Mouse (Mus musculus) liver, embryonic 14.5 days (tissue): ENCODE measurements around the gene Klhl40. TPM values are rescaled to one million over a fixed set of nuclear protein-coding genes. Genes with fewer than 3 reads are reported as not detected.

ENCODE experiments used
- ATAC-seq: fragments of 200-750 bp; cut with Nextera tagmentation; 2 replicates; pipeline ENCODE4 v1.8.0; 2017; ENCODE audit warnings: moderate number of reproducible peaks, mild to moderate bottlenecking, moderate library complexity; ENCODE audit not compliant: insufficient read depth
- DNase-seq, 3 experiments: peaks; one replicate each; pipeline ENCODE4 v3.0.0-alpha.2; 2012 to 2013; ENCODE audit warnings: low read depth in 3 of 3, low spot score in 3 of 3
- H3K27ac ChIP-seq: fragments of 300-500 bp; sonication (generic); 2 replicates; pipeline ENCODE4 v1.5.1; 2014; ENCODE audit warnings: moderate library complexity, mild to moderate bottlenecking, control low read depth, inconsistent platforms
- H3K27me3 ChIP-seq: fragments of 300-500 bp; sonication (generic); 2 replicates; pipeline ENCODE4 v1.6.1; 2014; ENCODE audit warnings: mild to moderate bottlenecking, low read length, moderate library complexity; ENCODE audit not compliant: control insufficient read depth, insufficient read depth
- H3K36me3 ChIP-seq: fragments of 300-500 bp; sonication (generic); replicated peaks from 2 replicates; pipeline ENCODE4 v1.6.1; 2014; ENCODE audit warnings: low read depth; ENCODE audit not compliant: control insufficient read depth, insufficient read depth
- H3K4me1 ChIP-seq, 2 experiments: fragments of 200-500 bp in 1 of 2; fragments of 300-500 bp in 1 of 2; sonication (generic) in 1 of 2; replicated peaks; 2 replicates each; pipeline ENCODE4 v1.6.1; 2012 to 2014; ENCODE audit warnings: antibody characterized with exemption in 1 of 2, inconsistent platforms in 1 of 2, low read length in 1 of 2; ENCODE audit not compliant: control insufficient read depth in 2 of 2, insufficient read depth in 2 of 2
- H3K4me2 ChIP-seq: fragments of 300-500 bp; sonication (generic); 2 replicates; pipeline ENCODE4 v1.6.1; 2014; ENCODE audit warnings: low read depth, mild to moderate bottlenecking, control low read depth, moderate library complexity
- H3K4me3 ChIP-seq, 2 experiments: fragments of 200-500 bp in 1 of 2; fragments of 300-500 bp in 1 of 2; sonication (generic) in 1 of 2; 2 replicates each; pipeline ENCODE4 v1.5.1; 2012 to 2014; ENCODE audit warnings: low read depth in 2 of 2, low read length in 2 of 2, mild to moderate bottlenecking in 2 of 2, control low read depth in 1 of 2, inconsistent platforms in 1 of 2, moderate library complexity in 1 of 2; ENCODE audit not compliant: insufficient read depth in 1 of 2
- H3K9ac ChIP-seq: fragments of 300-500 bp; sonication (generic); replicated peaks from 2 replicates; pipeline ENCODE4 v1.6.1; 2014; ENCODE audit warnings: mild to moderate bottlenecking, control low read depth, moderate library complexity
- H3K9me3 ChIP-seq: fragments of 300-500 bp; sonication (generic); 2 replicates; pipeline ENCODE4 v1.6.1; 2016; ENCODE audit warnings: low read length, mixed read lengths; ENCODE audit not compliant: control insufficient read depth
- CTCF ChIP-seq: IDR thresholded peaks from 2 replicates; pipeline ENCODE4 v1.5.1; 2016; ENCODE audit warnings: antibody characterized with exemption, low read depth, control low read depth
- EP300 ChIP-seq: IDR thresholded peaks from 2 replicates; pipeline ENCODE4 v1.6.1; 2016; ENCODE audit warnings: antibody characterized with exemption, low read depth
- WGBS: fragments of 180-500 bp; shearing (Covaris S2); extraction: QIAGEN DNeasy Blood & Tissue Kit; methylation state at CpG from one replicate; pipeline ENCODE4 v1.1.7; 2014; ENCODE audit not compliant: insufficient replicate concordance; 5-methylcytosine and 5-hydroxymethylcytosine counted together
- polyA plus RNA-seq, 2 experiments: library from polyadenylated mRNA; depleted of rRNA in 1 of 2; stranded (reverse) in 1 of 2; unstranded in 1 of 2; fragments of >200 nt; fragmentation: Nextera tagmentation in 1 of 2; extraction: Ambion mirVana in 1 of 2; gene quantifications; 2 replicates each; pipeline versions ENCODE4 v1.2.1 to v1.2.3; 2012 to 2014

Klhl40 gene
- polyA plus RNA-seq (2012; rRNA removed), result 0.04 TPM in 1 of 2 replicates, not detected in the other
- 0.05 TPM in 1 of 2 replicates, not detected in the other for polyA plus RNA-seq (2014; fragmentation: Nextera tagmentation; extraction: Ambion mirVana)

- Histone ChIP-seq H3K27ac (no peak within 1 kb of the TSS), H3K9ac (no peak within 1 kb of the TSS), H3K9me3 (no peaks in the 10 kb centered on the region), H3K4me2 (no peak within 1 kb of the TSS), H3K36me3 (no peaks in the 10 kb centered on the region), H3K27me3 (peaks cover 18% of the 10 kb centered on the region), H3K4me3 (no peak within 1 kb of the TSS), H3K4me1 (no peaks in the 10 kb centered on the region)
- no peak for ATAC-seq
- 14% methylated on average over 30 of the region's 30 CpGs for WGBS
- TF ChIP-seq CTCF, result no peak
- TF ChIP-seq EP300, result no peak
- no peak for DNase-seq
Observed at GRCm38 (mm10) chr9:121777484-121778065, at the start of gene Klhl40. Gene Klhl40, plus strand, starts transcription at chr9:121777607.

GRCm38 (mm10) chr9:121740490-121740889, 36.9 kb upstream of the Klhl40 start:
- no peak for TF ChIP-seq EP300
- TF ChIP-seq CTCF, result no peak
- H3K4me3 ChIP-seq, result no peak overlapping the region
- H3K36me3 ChIP-seq, result peaks cover 37% of the 10 kb centered on the region
- H3K27ac ChIP-seq, result no peak overlapping the region
- WGBS, result 88% methylated on average over 6 of the region's 6 CpGs
- H3K9ac ChIP-seq, result no peak overlapping the region
- no peaks in the 10 kb centered on the region for H3K27me3 ChIP-seq
- no peak overlapping the region for H3K4me2 ChIP-seq
- no peaks in the 10 kb centered on the region for H3K4me1 ChIP-seq
- no peaks in the 10 kb centered on the region for H3K9me3 ChIP-seq
- no peak for DNase-seq
- ATAC-seq, result no peak

GRCm38 (mm10) chr9:121741168-121741567, 36.2 kb upstream of the Klhl40 start:
- 73% methylated on average over 3 of the region's 3 CpGs for WGBS
- H3K4me2 ChIP-seq, result no peak overlapping the region
- TF ChIP-seq CTCF (no peak), EP300 (no peak)
- DNase-seq, result no peak
- no peaks in the 10 kb centered on the region for H3K9me3 ChIP-seq
- H3K9ac ChIP-seq, result no peak overlapping the region
- H3K27ac ChIP-seq, result no peak overlapping the region
- H3K27me3 ChIP-seq, result no peaks in the 10 kb centered on the region
- no peaks in the 10 kb centered on the region for H3K4me1 ChIP-seq
- no peak overlapping the region for H3K4me3 ChIP-seq
- ATAC-seq, result no peak
- H3K36me3 ChIP-seq, result peaks cover 43% of the 10 kb centered on the region

DNA sequence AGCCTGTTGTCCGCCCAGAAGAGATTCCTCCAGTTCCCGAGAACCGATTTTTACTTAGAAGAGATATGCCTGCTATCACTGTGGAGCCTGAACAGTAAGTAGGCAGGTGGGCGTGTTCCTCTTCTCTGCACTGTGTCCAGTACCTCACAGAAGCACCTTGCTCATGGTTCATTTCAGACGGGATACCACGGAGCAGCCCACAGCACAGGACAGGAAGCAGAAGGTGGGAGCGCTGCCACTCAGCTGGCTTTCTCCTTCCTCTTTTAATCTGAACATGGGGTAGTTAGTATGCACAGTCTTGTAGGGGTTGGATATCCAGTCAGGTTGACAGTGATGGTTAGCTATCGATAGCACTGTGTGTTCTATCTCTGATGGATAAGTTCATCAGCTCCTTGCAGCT, 33.4 kb upstream of the Klhl40 start:
- ATAC-seq, result no peak
- Histone ChIP-seq H3K4me3 (no peak overlapping the region), H3K27me3 (no peaks in the 10 kb centered on the region), H3K4me2 (no peak overlapping the region), H3K9me3 (no peaks in the 10 kb centered on the region), H3K27ac (no peak overlapping the region), H3K36me3 (peaks cover 72% of the 10 kb centered on the region), H3K4me1 (no peaks in the 10 kb centered on the region), H3K9ac (no peak overlapping the region)
- TF ChIP-seq CTCF (no peak), EP300 (no peak)
- WGBS, result 62% methylated on average over 8 of the region's 8 CpGs
- DNase-seq, result no peak

DNA sequence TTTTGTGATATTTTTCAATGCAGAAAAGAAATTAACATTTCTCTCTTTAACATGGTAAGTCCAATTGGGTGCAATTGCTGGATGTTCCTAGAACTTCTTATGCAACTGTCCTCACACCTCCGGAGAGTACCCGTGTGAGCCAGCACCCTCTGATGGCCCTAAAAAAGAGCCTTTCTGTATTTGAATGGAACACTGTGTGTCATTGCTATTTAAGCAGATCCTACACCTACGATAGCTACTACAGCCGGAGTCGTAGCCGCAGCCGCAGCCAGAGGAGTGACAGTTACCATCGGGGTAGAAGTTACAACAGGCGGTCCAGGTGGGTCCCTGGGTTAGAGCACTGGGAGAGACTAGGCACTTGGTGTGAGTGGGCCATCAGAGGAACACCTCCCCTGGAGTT, 24.6 kb upstream of the Klhl40 start:
- Histone ChIP-seq H3K27me3 (no peaks in the 10 kb centered on the region), H3K27ac (no peak overlapping the region), H3K4me2 (no peak overlapping the region), H3K4me3 (no peak overlapping the region), H3K9me3 (no peaks in the 10 kb centered on the region), H3K4me1 (no peaks in the 10 kb centered on the region), H3K9ac (no peak overlapping the region), H3K36me3 (peaks cover 78% of the 10 kb centered on the region)
- 88% methylated on average over 9 of the region's 9 CpGs for WGBS
- ATAC-seq (no peak), DNase-seq (no peak)
- TF ChIP-seq CTCF (no peak), EP300 (no peak)
